Mouse (Mus musculus) CH12.LX (cell line): ENCODE data around the gene Nop10. TPM values are rescaled to one million over a fixed set of nuclear protein-coding genes. Genes with fewer than 3 reads are reported as not detected.

Experiments used
- DNase-seq: peaks from one replicate; pipeline ENCODE4 v3.0.0-alpha.2; 2013; ENCODE audit errors: extremely low read depth
- H3K27ac ChIP-seq: 2 replicates; pipeline ENCODE4 v1.5.1; 2012; ENCODE audit warnings: low read depth, mild to moderate bottlenecking, control low read depth, moderate library complexity; ENCODE audit not compliant: insufficient read depth
- H3K27me3 ChIP-seq: replicated peaks from 2 replicates; pipeline ENCODE3; 2012; ENCODE audit warnings: inconsistent platforms
- H3K36me3 ChIP-seq, 2 experiments: replicated peaks in 1 of 2; 2 replicates each; pipeline versions ENCODE3 to v1.6.1; 2012; ENCODE audit warnings: inconsistent platforms in 1 of 2, low read length in 1 of 2, mild to moderate bottlenecking in 1 of 2, mixed read lengths in 1 of 2, moderate library complexity in 1 of 2; ENCODE audit not compliant: control insufficient read depth in 1 of 2, insufficient read depth in 1 of 2
- H3K4me1 ChIP-seq, 2 experiments: 2 replicates each; pipeline ENCODE4 v1.6.1; 2012; ENCODE audit warnings: inconsistent platforms in 1 of 2, moderate library complexity in 1 of 2; ENCODE audit not compliant: insufficient read depth in 2 of 2, control insufficient read depth in 1 of 2
- H3K4me2 ChIP-seq: 2 replicates; pipeline ENCODE4 v1.6.1; 2012; ENCODE audit warnings: low read depth, mild to moderate bottlenecking, control low read depth; ENCODE audit not compliant: poor library complexity, insufficient read depth, severe bottlenecking
- H3K4me3 ChIP-seq, 3 experiments: fragments of 150-350 bp in 1 of 3; sonication (generic) in 1 of 3; replicated peaks in 1 of 3; 2 replicates each; pipeline versions ENCODE3 to v1.5.1; 2011 to 2012; ENCODE audit warnings: low read depth in 2 of 3, low read length in 2 of 3, mild to moderate bottlenecking in 2 of 3, moderate library complexity in 2 of 3, control low read depth in 1 of 3, improper control_type of control experiment in 1 of 3, inconsistent platforms in 1 of 3, mixed read lengths in 1 of 3; ENCODE audit not compliant: poor library complexity in 1 of 3
- H3K79me2 ChIP-seq: replicated peaks from 2 replicates; pipeline ENCODE4 v1.6.1; 2012; ENCODE audit warnings: mild to moderate bottlenecking, moderate library complexity; ENCODE audit not compliant: control insufficient read depth, poor library complexity, insufficient read depth, severe bottlenecking; ENCODE audit errors: extremely low read depth
- H3K9ac ChIP-seq: 2 replicates; pipeline ENCODE4 v1.6.1; 2012; ENCODE audit warnings: low read depth, mild to moderate bottlenecking, control low read depth, moderate library complexity; ENCODE audit not compliant: insufficient read depth
- H3K9me3 ChIP-seq: replicated peaks from 2 replicates; pipeline ENCODE3; 2012; ENCODE audit warnings: low read length, inconsistent platforms, mixed read lengths
- BHLHE40 ChIP-seq: IDR thresholded peaks from 2 replicates; pipeline ENCODE4 v1.6.1; 2011; ENCODE audit warnings: mild to moderate bottlenecking, low read depth, low read length, improper control_type of control experiment
- E2F4 ChIP-seq: IDR thresholded peaks from 2 replicates; pipeline ENCODE4 v1.6.1; 2011; ENCODE audit warnings: low read depth, low read length, improper control_type of control experiment; ENCODE audit not compliant: insufficient replicate concordance
- ELF1 ChIP-seq: IDR thresholded peaks from 2 replicates; pipeline ENCODE4 v1.6.1; 2014; ENCODE audit warnings: low read depth, mild to moderate bottlenecking, inconsistent platforms, low read length, improper control_type of control experiment
- KAT2A ChIP-seq: IDR thresholded peaks from 2 replicates; pipeline ENCODE4 v1.6.1; 2012; ENCODE audit warnings: low read length, improper control_type of control experiment, inconsistent platforms; ENCODE audit not compliant: insufficient replicate concordance
- MAFK ChIP-seq: IDR thresholded peaks from 2 replicates; pipeline ENCODE4 v1.6.1; 2011; ENCODE audit warnings: low read length, improper control_type of control experiment; ENCODE audit not compliant: insufficient replicate concordance
- MAZ ChIP-seq: IDR thresholded peaks from 2 replicates; pipeline ENCODE4 v1.6.1; 2012; ENCODE audit warnings: low read depth, mild to moderate bottlenecking, inconsistent platforms, low read length, improper control_type of control experiment, moderate library complexity
- PAX5 ChIP-seq: IDR thresholded peaks from 2 replicates; pipeline ENCODE4 v1.6.1; 2012; ENCODE audit warnings: low read length, inconsistent platforms, mixed read lengths
- POLR2A ChIP-seq: IDR thresholded peaks from 2 replicates; pipeline ENCODE4 v1.6.1; 2011; ENCODE audit warnings: low read depth, mild to moderate bottlenecking, improper control_type of control experiment, low read length
- RAD21 ChIP-seq: IDR thresholded peaks from 2 replicates; pipeline ENCODE4 v1.6.1; 2011; ENCODE audit warnings: low read depth, mild to moderate bottlenecking, low read length, improper control_type of control experiment, moderate library complexity
- SIN3A ChIP-seq: IDR thresholded peaks from 2 replicates; pipeline ENCODE4 v1.6.1; 2012; ENCODE audit warnings: low read length, improper control_type of control experiment, inconsistent platforms
- SMC3 ChIP-seq: IDR thresholded peaks from 2 replicates; pipeline ENCODE4 v1.6.1; 2011; ENCODE audit warnings: low read depth, low read length, improper control_type of control experiment
- TCF12 ChIP-seq: IDR thresholded peaks from 2 replicates; pipeline ENCODE4 v1.6.1; 2014; ENCODE audit warnings: low read depth, mild to moderate bottlenecking, inconsistent platforms, low read length, improper control_type of control experiment
- USF1 ChIP-seq: IDR thresholded peaks from 2 replicates; pipeline ENCODE4 v1.6.1; 2014; ENCODE audit warnings: low read depth, mild to moderate bottlenecking, inconsistent platforms, low read length, improper control_type of control experiment
- ZC3H11A ChIP-seq: IDR thresholded peaks from 2 replicates; pipeline ENCODE4 v1.6.1; 2012; ENCODE audit warnings: low read depth, mild to moderate bottlenecking, inconsistent platforms, low read length, improper control_type of control experiment
- ZMIZ1 ChIP-seq: IDR thresholded peaks from 2 replicates; pipeline ENCODE4 v1.6.1; 2012; ENCODE audit warnings: low read depth, mild to moderate bottlenecking, inconsistent platforms, low read length, improper control_type of control experiment
- ZNF384 ChIP-seq: IDR thresholded peaks from 2 replicates; pipeline ENCODE4 v1.6.1; 2012; ENCODE audit warnings: low read depth, low read length, improper control_type of control experiment, inconsistent platforms
- dilution Hi-C: fragments of 300-500 bp; cut with MboI; formaldehyde crosslinking; loops from 2 replicates; pipeline ENCODE4 v1.14.3; 2020; ENCODE audit warnings: low sequenced_read_pairs; ENCODE audit not compliant: extremely low pct_unique_long_range_greater_than_20kb, extremely low pct_ligation_motif_present
- in situ Hi-C: fragments of 300-500 bp; cut with MboI; formaldehyde crosslinking; loops from 3 replicates; pipeline ENCODE4 v1.14.3; 2019; ENCODE audit warnings: low sequenced_read_pairs, low pct_ligation_motif_present, low pct_unique_long_range_greater_than_20kb, mixed read lengths
- polyA plus RNA-seq: library from polyadenylated mRNA; unstranded; fragments of >175 nt; gene quantifications from 2 replicates; pipeline ENCODE4 v1.2.1, GENCODE M21; 2012; ENCODE audit warnings: low read depth; ENCODE audit not compliant: insufficient read length
- total RNA-seq, 2 experiments: library from RNA; depleted of rRNA; stranded (reverse); fragments of 300-350 nt in 1 of 2; fragments of >200 nt in 1 of 2; gene quantifications; 2 replicates each; pipeline ENCODE4 v1.2.3; 2012 to 2014

Gene Nop10
- total and polyA plus RNA-seq, 3 experiments = 239 to 507 (median 251) TPM

DNA sequence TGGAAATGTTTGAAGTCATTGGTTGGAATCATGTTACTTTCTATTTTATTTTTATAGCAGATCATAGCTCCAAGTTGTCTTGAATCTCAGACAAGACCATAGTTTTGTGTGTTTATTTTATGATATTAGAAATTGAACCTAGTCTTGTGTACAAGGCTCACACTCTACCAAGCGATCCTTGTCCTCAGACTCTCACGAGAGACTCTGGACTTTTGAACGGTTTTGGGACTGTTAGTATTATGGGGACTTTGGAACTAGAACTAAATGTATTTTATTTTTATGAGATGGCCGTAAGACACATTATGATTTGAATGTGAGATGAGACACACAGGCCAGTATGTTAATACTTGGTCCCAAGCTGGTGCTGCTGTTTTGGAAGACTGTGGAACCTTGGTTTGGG is 36.5 kb downstream of the Nop10 start:
- dilution Hi-C loops = no loop called here
- no peak for DNase-seq
- H3K9ac ChIP-seq = no peak overlapping the region
- H3K79me2 ChIP-seq = no peaks in the 10 kb centered on the region; the same call in none of the 2 replicates
- TF ChIP-seq MAFK (no peak), ZC3H11A (no peak), RAD21 (no peak), ELF1 (no peak), SMC3 (no peak), PAX5 (no peak), MAZ (no peak), POLR2A (no peak), E2F4 (no peak)
- TF ChIP-seq, all 38 proteins: peak for 0
- Histone ChIP-seq H3K36me3 (peaks cover 0 to 12% of the 10 kb centered on the region in 2 experiments), H3K4me2 (no peak overlapping the region), H3K4me3 (no peak overlapping the region), H3K9me3 (no peaks in the 10 kb centered on the region), H3K27me3 (no peaks in the 10 kb centered on the region), H3K27ac (no peak overlapping the region), H3K4me1 (no peaks in the 10 kb centered on the region)
- in situ Hi-C loops = no loop called here

DNA sequence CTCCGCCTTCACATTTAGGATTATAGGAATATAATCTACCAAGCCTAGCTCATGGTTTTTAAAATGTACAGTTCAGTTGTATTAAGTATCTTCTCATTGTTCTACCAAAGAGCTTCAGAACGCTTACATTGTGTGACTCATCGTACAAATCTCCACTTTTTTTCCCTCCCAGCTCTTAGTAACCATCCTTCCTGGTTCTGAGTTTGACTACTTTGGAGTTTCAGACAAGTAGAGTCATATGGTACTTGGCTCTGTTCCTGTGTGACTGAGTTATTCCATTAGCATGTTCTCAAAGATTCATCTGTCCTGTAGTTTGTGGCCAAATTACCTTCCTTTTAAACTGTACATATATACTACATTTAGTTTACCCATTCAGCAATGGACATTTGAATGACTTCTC is 46.9 kb downstream of the Nop10 start:
- Histone ChIP-seq H3K27me3 (no peaks in the 10 kb centered on the region), H3K9me3 (no peaks in the 10 kb centered on the region), H3K4me3 (no peak overlapping the region), H3K27ac (no peak overlapping the region)
- TF ChIP-seq BHLHE40 (no peak), ZMIZ1 (no peak), RAD21 (no peak), TCF12 (no peak), MAZ (no peak), ZNF384 (no peak), E2F4 (no peak), SIN3A (no peak), KAT2A (no peak), USF1 (no peak)
- TF ChIP-seq, all 38 proteins: peak for 0
- in situ Hi-C loops (no loop called here), dilution Hi-C loops (no loop called here)
- Histone ChIP-seq H3K9ac (no peak overlapping the region), H3K4me2 (no peak overlapping the region), H3K79me2 (no peaks in the 10 kb centered on the region), H3K4me1 (no peaks in the 10 kb centered on the region), H3K36me3 (peaks cover 0 to 3% of the 10 kb centered on the region in 2 experiments)
- no peak for DNase-seq
